Mouse (Mus musculus): Measurements from ENCODE around the gene Nhlh1. TPM values are rescaled to one million over a fixed set of nuclear protein-coding genes. Genes with fewer than 3 reads are reported as not detected.

Gene Nhlh1
- total and polyA plus RNA-seq, 3 experiments = not detected

GRCm38 (mm10) chr1:172082101-172082898 is 24.9 kb upstream of the Nhlh1 start, which contains the start of the genes Copa and Ncstn (continued):
- no peak for TF ChIP-seq TAL1 (IDR thresholded peaks at IDR 0.05; ENCODE audit: low read length)
- no peak for TF ChIP-seq CTCF (IDR thresholded peaks at IDR 0.05 in 2 of 3, conservative IDR thresholded peaks at IDR 0.05 in 1 of 3; ENCODE audit: control insufficient read depth in 1 of 3, insufficient read depth in 1 of 3, low read depth in 2 of 3, low read length in 3 of 3, poor library complexity in 1 of 3, severe bottlenecking in 1 of 3)
- TF ChIP-seq JUND (IDR thresholded peaks at IDR 0.05; ENCODE audit: low read depth, low read length) = no peak
- no peak for TF ChIP-seq MYB (IDR thresholded peaks at IDR 0.05; ENCODE audit: low read depth, low read length)
- no peak; the same call in 1 of the 2 replicates for TF ChIP-seq ZNF384 (IDR thresholded peaks at IDR 0.05; ENCODE audit: low read depth, low read length)
- TF ChIP-seq RAD21 (IDR thresholded peaks at IDR 0.05; ENCODE audit: low read depth, low read length) = no peak
- TF ChIP-seq CHD1 (IDR thresholded peaks at IDR 0.05; ENCODE audit: low read depth, low read length) = no peak
- TF ChIP-seq BHLHE40 (IDR thresholded peaks at IDR 0.05; ENCODE audit: borderline replicate concordance, low read depth, low read length) = no peak
- TF ChIP-seq GABPA (IDR thresholded peaks at IDR 0.05; ENCODE audit: low read depth, low read length) = no peak
- TF ChIP-seq KAT2A (conservative IDR thresholded peaks at IDR 0.05; ENCODE audit: low read depth, low read length) = peak; percentile 61; the same call in 1 of the 2 replicates
- TF ChIP-seq SIN3A (IDR thresholded peaks at IDR 0.05; ENCODE audit: low read length) = peak; percentile 89
- peak; percentile 94 for TF ChIP-seq ELF1 (IDR thresholded peaks at IDR 0.05; ENCODE audit: low read depth, low read length)

- Histone ChIP-seq H3K4me3 (ENCODE audit: control insufficient read depth in 1 of 2, insufficient read depth in 1 of 2, low read depth in 2 of 2, low read length in 2 of 2) (no peak overlapping the region), H3K4me1 (ENCODE audit: control insufficient read depth in 1 of 2, insufficient read depth in 2 of 2, low read length in 2 of 2) (peaks cover 0 to 3% of the 10 kb centered on the region in 2 experiments; a peak in 1 of 4 replicates), H3K36me3 (ENCODE audit: control insufficient read depth in 1 of 2, insufficient read depth in 2 of 2, low read length in 2 of 2) (peaks cover 10 to 16% of the 10 kb centered on the region in 2 experiments), H3K79me2 (ENCODE audit: control insufficient read depth, insufficient read depth, low read length, poor library complexity) (peaks cover 12% of the 10 kb centered on the region), H3K9ac (ENCODE audit: control insufficient read depth, low read depth, low read length, poor library complexity, severe bottlenecking) (no peak overlapping the region), H3K9me3 (replicated peaks; ENCODE audit: insufficient read depth, low read length) (no peaks in the 10 kb centered on the region), H3K27me3 (ENCODE audit: control insufficient read depth in 1 of 2, insufficient read depth in 2 of 2, low read length in 2 of 2) (no peaks in the 10 kb centered on the region), H3K27ac (ENCODE audit: control insufficient read depth, low read depth, low read length) (no peak overlapping the region)
- DNase-seq (ENCODE audit: low read depth, low spot score) = peak; percentile 30
- TF ChIP-seq EP300 (IDR thresholded peaks at IDR 0.05; ENCODE audit: low read depth in 1 of 2, low read length in 2 of 2) (peak in 1 of 2 experiments; percentile 27; a peak in 1 of 4 replicates), HCFC1 (IDR thresholded peaks at IDR 0.05; ENCODE audit: low read depth, low read length) (no peak), E2F4 (IDR thresholded peaks at IDR 0.05; ENCODE audit: borderline replicate concordance, low read depth, low read length) (no peak), GABPA (IDR thresholded peaks at IDR 0.05; ENCODE audit: low read depth, low read length) (no peak), GATA1 (IDR thresholded peaks at IDR 0.05; ENCODE audit: low read depth, low read length) (0 out of 2 replicates have a peak, but pooled peaks have one; percentile 6)
Observed at GRCm38 (mm10) chr1:172077981-172078380, 20.6 kb upstream of the Nhlh1 start.

DNA sequence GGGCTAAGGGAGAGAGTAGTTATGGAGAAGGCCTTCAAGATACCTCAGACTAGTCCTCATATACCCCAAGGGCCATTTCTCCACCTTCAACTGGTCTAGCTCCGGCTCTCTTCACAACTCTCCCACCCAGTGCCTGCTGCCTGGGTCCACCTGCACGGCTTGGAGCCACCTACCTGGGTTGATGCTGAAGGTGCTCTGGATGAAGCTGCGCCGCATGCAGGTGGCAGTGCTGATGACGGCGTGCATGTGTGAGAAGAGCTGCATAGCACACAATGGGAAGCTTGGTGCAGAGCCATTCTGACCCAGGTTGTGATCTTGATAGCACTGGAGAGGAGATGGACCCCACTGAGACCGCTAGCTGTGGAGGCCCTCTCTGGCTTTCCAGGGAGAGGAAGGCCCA is 15.2 kb upstream of the Nhlh1 start:
- DNase-seq (ENCODE audit: low read depth, low spot score) = no peak
- H3K9ac ChIP-seq (ENCODE audit: control insufficient read depth, low read depth, low read length, poor library complexity, severe bottlenecking) = no peak overlapping the region
- TF ChIP-seq RCOR1 (IDR thresholded peaks at IDR 0.05; ENCODE audit: low read depth, low read length) = no peak
- no peak for TF ChIP-seq CHD2 (IDR thresholded peaks at IDR 0.05; ENCODE audit: low read length)
- no peak for TF ChIP-seq EP300 (IDR thresholded peaks at IDR 0.05; ENCODE audit: low read depth in 1 of 2, low read length in 2 of 2)
- no peak for TF ChIP-seq E2F4 (IDR thresholded peaks at IDR 0.05; ENCODE audit: borderline replicate concordance, low read depth, low read length)
- TF ChIP-seq TBP (IDR thresholded peaks at IDR 0.05; ENCODE audit: low read depth, low read length) = no peak
- no peak for TF ChIP-seq ZNF384 (IDR thresholded peaks at IDR 0.05; ENCODE audit: low read depth, low read length)
- TF ChIP-seq BHLHE40 (IDR thresholded peaks at IDR 0.05; ENCODE audit: borderline replicate concordance, low read depth, low read length) = no peak
- TF ChIP-seq JUND (IDR thresholded peaks at IDR 0.05; ENCODE audit: low read depth, low read length) = no peak
- no peak for TF ChIP-seq MAFK (IDR thresholded peaks at IDR 0.05; ENCODE audit: borderline replicate concordance, low read depth, low read length)
- no peak for TF ChIP-seq SIN3A (IDR thresholded peaks at IDR 0.05; ENCODE audit: low read length)
- no peak for TF ChIP-seq UBTF (IDR thresholded peaks at IDR 0.05; ENCODE audit: borderline replicate concordance, insufficient read depth, low read depth, low read length)

More for the DNA sequence above, 15.2 kb upstream of the Nhlh1 start:
- no peaks in the 10 kb centered on the region for H3K4me1 ChIP-seq (ENCODE audit: control insufficient read depth in 1 of 2, insufficient read depth in 2 of 2, low read length in 2 of 2)
- H3K36me3 ChIP-seq (ENCODE audit: control insufficient read depth in 1 of 2, insufficient read depth in 2 of 2, low read length in 2 of 2) = peaks cover 1 to 10% of the 10 kb centered on the region in 2 experiments
- H3K9me3 ChIP-seq (replicated peaks; ENCODE audit: insufficient read depth, low read length) = no peaks in the 10 kb centered on the region
- no peaks in the 10 kb centered on the region for H3K27me3 ChIP-seq (ENCODE audit: control insufficient read depth in 1 of 2, insufficient read depth in 2 of 2, low read length in 2 of 2)
- no peak overlapping the region for H3K4me3 ChIP-seq (ENCODE audit: control insufficient read depth in 1 of 2, insufficient read depth in 1 of 2, low read depth in 2 of 2, low read length in 2 of 2)
- H3K79me2 ChIP-seq (ENCODE audit: control insufficient read depth, insufficient read depth, low read length, poor library complexity) = no peaks in the 10 kb centered on the region
- H3K27ac ChIP-seq (ENCODE audit: control insufficient read depth, low read depth, low read length) = no peak overlapping the region

Measured in MEL (cell line).